Mouse (Mus musculus) MEL (cell line): ENCODE data around the gene Fam173b.
A peak's percentile ranks its signal among the peaks of the same experiment; 100 is the strongest.

Experiments
- CHD2 ChIP-seq: IDR thresholded peaks from 2 replicates; pipeline ENCODE4 v1.6.1; 2011; ENCODE audit warnings: low read length, improper control_type of control experiment
- NELFE ChIP-seq: IDR thresholded peaks from 2 replicates; pipeline ENCODE4 v1.6.1; 2011; ENCODE audit warnings: low read depth, low read length, improper control_type of control experiment
- POLR2A ChIP-seq, 2 experiments: IDR thresholded peaks; 2 replicates each; pipeline ENCODE4 v1.6.1; 2011 to 2012; ENCODE audit warnings: low read length in 2 of 2, mild to moderate bottlenecking in 2 of 2, control low read depth in 1 of 2, improper control_type of control experiment in 1 of 2, low read depth in 1 of 2, moderate library complexity in 1 of 2; ENCODE audit not compliant: control insufficient read depth in 1 of 2, insufficient read depth in 1 of 2, poor library complexity in 1 of 2
- POLR2AphosphoS2 ChIP-seq: IDR thresholded peaks from 2 replicates; pipeline ENCODE4 v1.6.1; 2011; ENCODE audit warnings: low read length, improper control_type of control experiment
- ZMIZ1 ChIP-seq: IDR thresholded peaks from 2 replicates; pipeline ENCODE4 v1.6.1; 2012; ENCODE audit warnings: low read depth, mild to moderate bottlenecking, inconsistent platforms, low read length, improper control_type of control experiment, moderate library complexity

GRCm38 (mm10) chr15:31601279-31601645, 390 bp upstream of the Fam173b start:
- TF ChIP-seq POLR2AphosphoS2 = no peak
- no peak for TF ChIP-seq ZMIZ1
- no peak for TF ChIP-seq NELFE
- no peak for TF ChIP-seq CHD2
- peak in 1 of 2 experiments; percentile 88; a peak in 1 of 4 replicates for TF ChIP-seq POLR2A (IDR thresholded peaks at IDR 0.05; ENCODE audit: control insufficient read depth in 1 of 2, insufficient read depth in 1 of 2, low read depth in 1 of 2, low read length in 2 of 2, poor library complexity in 1 of 2)
